Mouse (Mus musculus): ENCODE data around the gene Nlrc4. TPM values are rescaled to one million over a fixed set of nuclear protein-coding genes. Genes with fewer than 3 reads are reported as not detected.

Nlrc4 gene
- polyA plus RNA-seq, 1 experiment from 2014 or later, result 0.38 TPM

DNA sequence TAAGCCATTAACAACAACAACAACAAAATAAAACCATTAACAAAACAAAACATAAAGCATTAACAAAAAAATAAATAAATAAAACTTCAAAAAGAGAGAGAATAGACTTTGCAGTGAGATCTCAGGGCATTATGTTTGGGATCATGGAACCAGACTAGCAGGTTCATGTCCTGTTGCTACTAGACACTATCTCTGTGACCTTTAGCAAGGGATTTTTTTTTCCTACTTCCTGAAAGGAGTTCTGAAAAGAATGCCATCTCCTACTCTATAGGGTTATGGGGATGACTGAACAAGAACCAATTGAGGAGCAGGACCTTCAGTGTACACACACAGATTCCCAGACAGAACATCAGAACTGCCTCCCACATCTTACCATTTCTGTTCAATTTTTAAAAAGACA, 4.6 kb upstream of the Nlrc4 start:
- H3K27me3 ChIP-seq, result no peaks in the 10 kb centered on the region
- no peak overlapping the region for H3K27ac ChIP-seq
- H3K4me2 ChIP-seq, result no peak overlapping the region
- no peak overlapping the region for H3K4me3 ChIP-seq
- no peak overlapping the region for H3K9ac ChIP-seq
- no peaks in the 10 kb centered on the region for H3K4me1 ChIP-seq
- H3K36me3 ChIP-seq, result no peaks in the 10 kb centered on the region
- no peak for ATAC-seq (ENCODE audit: insufficient number of reproducible peaks, insufficient read depth, low FRiP score, low TSS enrichment, low read depth)
- no peaks in the 10 kb centered on the region for H3K9me3 ChIP-seq

GRCm38 (mm10) chr17:74457972-74458677, 817 bp downstream of the Nlrc4 start:
- no peak for ATAC-seq (ENCODE audit: insufficient number of reproducible peaks, insufficient read depth, low FRiP score, low TSS enrichment, low read depth)
- Histone ChIP-seq H3K27me3 (no peaks in the 10 kb centered on the region), H3K4me3 (no peak overlapping the region), H3K9me3 (no peaks in the 10 kb centered on the region), H3K36me3 (no peaks in the 10 kb centered on the region), H3K4me2 (no peak overlapping the region), H3K4me1 (no peaks in the 10 kb centered on the region), H3K9ac (no peak overlapping the region), H3K27ac (no peak overlapping the region)
- whole genome bisulfite sequencing, result 75% methylated on average over 10 of the region's 10 CpGs

- H3K4me1 ChIP-seq, result no peaks in the 10 kb centered on the region
- H3K36me3 ChIP-seq, result no peaks in the 10 kb centered on the region
- no peak overlapping the region for H3K4me2 ChIP-seq
- WGBS, result 88% methylated on average over 5 of the region's 5 CpGs
- no peak overlapping the region for H3K9ac ChIP-seq
- ATAC-seq (ENCODE audit: insufficient number of reproducible peaks, insufficient read depth, low FRiP score, low TSS enrichment, low read depth), result no peak
- no peaks in the 10 kb centered on the region for H3K9me3 ChIP-seq
- H3K27ac ChIP-seq, result no peak overlapping the region
- H3K4me3 ChIP-seq, result no peak overlapping the region
- H3K27me3 ChIP-seq, result no peaks in the 10 kb centered on the region
Observed at GRCm38 (mm10) chr17:74456825-74457224, 2.1 kb downstream of the Nlrc4 start.

DNA sequence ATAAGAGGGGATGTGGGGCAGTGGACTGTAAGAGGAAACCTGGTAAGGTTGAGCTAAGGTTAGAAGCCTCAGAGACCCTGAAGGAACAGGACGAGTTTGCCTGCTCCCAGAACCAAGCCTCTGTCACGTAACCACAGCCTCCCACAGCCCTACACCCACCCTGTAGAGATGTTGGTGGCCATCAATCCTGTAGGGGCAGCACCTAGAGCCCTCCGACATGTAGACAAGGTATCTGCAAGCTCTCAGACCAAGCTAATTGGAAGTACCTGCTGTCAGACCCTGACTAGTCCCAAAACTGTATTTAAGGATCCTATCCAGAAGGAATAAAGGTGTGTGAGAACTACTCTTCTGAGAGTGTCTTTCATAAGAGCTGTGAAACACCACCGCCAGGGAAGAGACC, 3.5 kb downstream of the Nlrc4 start:
- 80% methylated on average over 4 of the region's 4 CpGs for WGBS
- Histone ChIP-seq H3K9ac (no peak overlapping the region), H3K27ac (no peak overlapping the region), H3K4me2 (no peak overlapping the region), H3K9me3 (no peaks in the 10 kb centered on the region), H3K4me3 (no peak overlapping the region), H3K4me1 (no peaks in the 10 kb centered on the region), H3K27me3 (no peaks in the 10 kb centered on the region), H3K36me3 (no peaks in the 10 kb centered on the region)
- no peak for ATAC-seq (ENCODE audit: insufficient number of reproducible peaks, insufficient read depth, low FRiP score, low TSS enrichment, low read depth)

- no peak overlapping the region for H3K27ac ChIP-seq
- H3K4me1 ChIP-seq, result no peaks in the 10 kb centered on the region
- no peaks in the 10 kb centered on the region for H3K9me3 ChIP-seq
- no peaks in the 10 kb centered on the region for H3K27me3 ChIP-seq
- no peak overlapping the region for H3K4me2 ChIP-seq
- no peak overlapping the region for H3K4me3 ChIP-seq
- H3K9ac ChIP-seq, result no peak overlapping the region
- H3K36me3 ChIP-seq, result no peaks in the 10 kb centered on the region
- ATAC-seq (ENCODE audit: insufficient number of reproducible peaks, insufficient read depth, low FRiP score, low TSS enrichment, low read depth), result no peak
- WGBS, result 84% methylated on average over 1 of the region's 1 CpGs
Observed at GRCm38 (mm10) chr17:74454660-74455059, 4.3 kb downstream of the Nlrc4 start.

GRCm38 (mm10) chr17:74453928-74454327, 5.0 kb downstream of the Nlrc4 start:
- no peak overlapping the region for H3K4me2 ChIP-seq
- no peak overlapping the region for H3K27ac ChIP-seq
- no peak for ATAC-seq (ENCODE audit: insufficient number of reproducible peaks, insufficient read depth, low FRiP score, low TSS enrichment, low read depth)
- H3K9me3 ChIP-seq, result no peaks in the 10 kb centered on the region
- WGBS, result 75% methylated on average over 3 of the region's 3 CpGs
- no peaks in the 10 kb centered on the region for H3K27me3 ChIP-seq
- no peak overlapping the region for H3K4me3 ChIP-seq
- H3K36me3 ChIP-seq, result no peaks in the 10 kb centered on the region
- H3K9ac ChIP-seq, result no peak overlapping the region
- H3K4me1 ChIP-seq, result no peaks in the 10 kb centered on the region

DNA sequence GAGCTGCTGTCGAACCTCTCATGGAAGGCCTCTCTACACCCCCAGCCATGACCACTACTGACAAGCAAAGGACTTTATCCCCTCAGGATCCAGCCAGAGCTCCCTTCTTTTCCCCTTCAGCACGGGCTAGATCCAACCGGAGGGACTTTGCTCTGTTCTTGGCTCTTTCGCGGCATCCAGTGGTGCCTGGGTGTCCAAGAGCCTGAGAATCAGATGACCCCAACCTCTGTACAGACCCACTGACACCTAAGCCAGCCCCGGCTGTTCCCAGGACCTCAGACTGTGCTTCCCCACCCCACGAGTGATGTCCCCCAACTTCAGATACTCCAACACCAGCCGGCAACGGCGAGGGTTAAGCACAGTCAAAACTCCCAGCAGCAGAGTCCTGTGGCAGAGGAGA, 9.2 kb downstream of the Nlrc4 start:
- no peak overlapping the region for H3K27ac ChIP-seq
- no peak overlapping the region for H3K4me3 ChIP-seq
- H3K4me2 ChIP-seq, result no peak overlapping the region
- H3K9me3 ChIP-seq, result no peaks in the 10 kb centered on the region
- H3K27me3 ChIP-seq, result no peaks in the 10 kb centered on the region
- H3K9ac ChIP-seq, result no peak overlapping the region
- ATAC-seq (ENCODE audit: insufficient number of reproducible peaks, insufficient read depth, low FRiP score, low TSS enrichment, low read depth), result no peak
- H3K36me3 ChIP-seq, result no peaks in the 10 kb centered on the region
- no peaks in the 10 kb centered on the region for H3K4me1 ChIP-seq
- 85% methylated on average over 10 of the region's 10 CpGs for WGBS

DNA sequence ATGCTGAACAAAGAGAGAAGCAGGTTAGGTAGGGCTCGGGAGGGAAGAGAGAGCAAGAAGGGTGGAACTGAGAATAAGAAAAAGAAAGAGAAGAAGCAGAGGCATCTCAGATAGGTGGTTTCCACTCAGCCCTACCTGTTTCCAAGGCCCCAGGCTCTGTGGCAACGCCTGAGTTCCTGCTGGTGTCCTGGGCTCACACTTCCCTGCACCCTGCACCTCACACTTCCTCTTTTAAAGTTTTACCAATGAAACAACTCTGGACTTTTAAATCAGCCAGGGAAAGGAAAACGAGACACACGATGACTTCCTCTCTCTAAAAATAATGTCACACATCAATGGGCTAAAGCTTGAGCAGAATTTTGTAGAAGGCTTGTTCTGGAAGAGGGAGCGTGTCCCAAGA, 18.5 kb downstream of the Nlrc4 start:
- Histone ChIP-seq H3K9me3 (no peaks in the 10 kb centered on the region), H3K36me3 (no peaks in the 10 kb centered on the region), H3K4me1 (no peaks in the 10 kb centered on the region), H3K4me3 (no peak overlapping the region), H3K4me2 (no peak overlapping the region), H3K27me3 (no peaks in the 10 kb centered on the region), H3K9ac (no peak overlapping the region), H3K27ac (no peak overlapping the region)
- no peak for ATAC-seq (ENCODE audit: insufficient number of reproducible peaks, insufficient read depth, low FRiP score, low TSS enrichment, low read depth)
- 75% methylated on average over 5 of the region's 5 CpGs for WGBS

GRCm38 (mm10) chr17:74437762-74438161, 21.2 kb downstream of the Nlrc4 start:
- no peak overlapping the region for H3K4me2 ChIP-seq
- no peaks in the 10 kb centered on the region for H3K36me3 ChIP-seq
- WGBS, result 79% methylated on average over 9 of the region's 9 CpGs
- ATAC-seq (ENCODE audit: insufficient number of reproducible peaks, insufficient read depth, low FRiP score, low TSS enrichment, low read depth), result no peak
- H3K27ac ChIP-seq, result no peak overlapping the region
- H3K4me3 ChIP-seq, result no peak overlapping the region
- no peaks in the 10 kb centered on the region for H3K4me1 ChIP-seq
- no peaks in the 10 kb centered on the region for H3K27me3 ChIP-seq
- no peak overlapping the region for H3K9ac ChIP-seq
- no peaks in the 10 kb centered on the region for H3K9me3 ChIP-seq

GRCm38 (mm10) chr17:74432631-74433030, 26.3 kb downstream of the Nlrc4 start:
- WGBS, result 85% methylated on average over 5 of the region's 5 CpGs
- Histone ChIP-seq H3K4me3 (no peak overlapping the region), H3K36me3 (peaks cover 10% of the 10 kb centered on the region), H3K4me1 (no peaks in the 10 kb centered on the region), H3K27ac (no peak overlapping the region), H3K9me3 (no peaks in the 10 kb centered on the region), H3K27me3 (no peaks in the 10 kb centered on the region), H3K9ac (no peak overlapping the region), H3K4me2 (no peak overlapping the region)
- ATAC-seq (ENCODE audit: insufficient number of reproducible peaks, insufficient read depth, low FRiP score, low TSS enrichment, low read depth), result no peak

DNA sequence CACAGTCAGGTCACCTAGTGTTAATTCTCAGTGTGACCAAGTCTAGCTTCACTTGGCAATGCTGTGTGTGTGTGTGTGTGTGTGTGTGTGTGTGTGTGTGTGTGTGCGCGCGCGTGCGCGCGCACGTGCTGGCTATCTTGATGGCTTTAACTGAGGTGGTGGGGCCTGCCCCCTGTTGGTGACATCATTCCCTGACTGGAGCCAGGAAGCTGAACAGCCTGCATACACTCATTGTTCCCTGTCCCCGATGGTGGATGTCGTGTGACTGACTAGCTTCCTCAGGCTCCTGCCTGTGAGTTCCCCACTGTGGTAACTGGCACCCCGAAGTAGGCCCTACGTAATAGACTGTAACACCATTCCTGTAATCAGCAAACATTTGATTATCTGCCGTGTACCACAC, 27.5 kb downstream of the Nlrc4 start:
- H3K27ac ChIP-seq, result no peak overlapping the region
- ATAC-seq (ENCODE audit: insufficient number of reproducible peaks, insufficient read depth, low FRiP score, low TSS enrichment, low read depth), result no peak
- H3K4me3 ChIP-seq, result no peak overlapping the region
- no peaks in the 10 kb centered on the region for H3K9me3 ChIP-seq
- 64% methylated on average over 13 of the region's 13 CpGs for WGBS
- H3K4me2 ChIP-seq, result no peak overlapping the region
- H3K9ac ChIP-seq, result no peak overlapping the region
- H3K4me1 ChIP-seq, result no peaks in the 10 kb centered on the region
- peaks cover 20% of the 10 kb centered on the region for H3K36me3 ChIP-seq
- H3K27me3 ChIP-seq, result no peaks in the 10 kb centered on the region

GRCm38 (mm10) chr17:74430074-74430473, 28.9 kb downstream of the Nlrc4 start:
- H3K27me3 ChIP-seq, result no peaks in the 10 kb centered on the region
- H3K9ac ChIP-seq, result no peak overlapping the region
- no peak overlapping the region for H3K4me3 ChIP-seq
- peaks cover 26% of the 10 kb centered on the region for H3K36me3 ChIP-seq
- ATAC-seq (ENCODE audit: insufficient number of reproducible peaks, insufficient read depth, low FRiP score, low TSS enrichment, low read depth), result no peak
- no peak overlapping the region for H3K27ac ChIP-seq
- no peak overlapping the region for H3K4me2 ChIP-seq
- no peaks in the 10 kb centered on the region for H3K4me1 ChIP-seq
- 84% methylated on average over 8 of the region's 8 CpGs for WGBS
- no peaks in the 10 kb centered on the region for H3K9me3 ChIP-seq

Data from embryonic facial prominence, embryonic 13.5 days (tissue).